Mouse (Mus musculus) cerebellum, adult 2 months (tissue): ENCODE results near the gene Map7d2. TPM values are rescaled to one million over a fixed set of nuclear protein-coding genes. Genes with fewer than 3 reads are reported as not detected.

Source experiments
- DNase-seq, 2 experiments: peaks; one replicate each; pipeline ENCODE4 v3.0.0; 2021
- H3K27ac ChIP-seq: fragments of 200-500 bp; 2 replicates; pipeline ENCODE4 v1.5.1; 2012; ENCODE audit warnings: low read length, control low read depth, inconsistent platforms; ENCODE audit not compliant: insufficient read depth
- H3K27me3 ChIP-seq: fragments of 200-500 bp; 2 replicates; pipeline ENCODE4 v1.6.1; 2012; ENCODE audit warnings: inconsistent platforms, mild to moderate bottlenecking, low read length, moderate library complexity; ENCODE audit not compliant: control insufficient read depth, insufficient read depth
- H3K4me1 ChIP-seq: fragments of 200-500 bp; 2 replicates; pipeline ENCODE4 v1.6.1; 2011; ENCODE audit warnings: low read length; ENCODE audit not compliant: control insufficient read depth, insufficient read depth
- H3K4me3 ChIP-seq: fragments of 200-500 bp; replicated peaks from 2 replicates; pipeline ENCODE3; 2011; ENCODE audit warnings: mild to moderate bottlenecking, low read depth, low read length, control low read depth; ENCODE audit not compliant: insufficient read depth
- CTCF ChIP-seq: fragments of 200-500 bp; IDR thresholded peaks from 2 replicates; pipeline ENCODE4 v1.5.1; 2011; ENCODE audit warnings: low read depth, mild to moderate bottlenecking, control low read depth, low read length, moderate library complexity, borderline replicate concordance; ENCODE audit not compliant: insufficient read depth
- POLR2A ChIP-seq: fragments of 200-500 bp; IDR thresholded peaks from 2 replicates; pipeline ENCODE4 v1.6.1; 2011; ENCODE audit warnings: low read length, control low read depth, borderline replicate concordance; ENCODE audit not compliant: insufficient read depth
- WGBS: fragments of 180-500 bp; shearing (Covaris S2); methylation state at CpG from one replicate; pipeline ENCODE4 v1.1.7; 2018; 5-methylcytosine and 5-hydroxymethylcytosine counted together
- polyA plus RNA-seq: library from polyadenylated mRNA; depleted of rRNA; stranded (reverse); fragments of >200 nt; gene quantifications from 2 replicates; pipeline ENCODE4 v1.2.3, GENCODE M21; 2012; rRNA removed

Gene Map7d2
- polyA plus RNA-seq, 1 experiment = 101 TPM

DNA sequence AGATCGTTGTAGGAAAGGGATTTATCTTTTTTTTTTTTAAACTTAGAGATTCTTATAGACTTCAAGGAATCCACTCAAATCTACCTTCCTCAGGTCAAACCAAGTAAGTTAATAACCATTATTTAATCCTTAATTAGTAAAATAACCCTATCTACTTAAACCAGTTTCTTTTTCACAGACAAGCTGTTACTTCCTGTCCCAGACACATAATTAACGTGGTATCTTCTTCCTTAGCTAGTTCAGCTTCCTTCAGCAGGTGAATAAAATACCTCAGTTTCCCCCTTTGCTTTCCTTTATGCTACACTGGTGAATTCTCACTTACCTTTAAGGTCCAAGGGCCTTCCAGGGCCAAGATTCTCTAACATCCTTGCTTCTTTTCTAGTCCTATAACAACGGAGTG lies 107.4 kb downstream of the Map7d2 start:
- 90% methylated on average over 3 of the region's 3 CpGs for WGBS
- Histone ChIP-seq H3K27me3 (no peaks in the 10 kb centered on the region), H3K27ac (no peak overlapping the region), H3K4me3 (no peak overlapping the region), H3K4me1 (no peaks in the 10 kb centered on the region)
- DNase-seq = no peak
- TF ChIP-seq POLR2A (no peak), CTCF (no peak)

DNA sequence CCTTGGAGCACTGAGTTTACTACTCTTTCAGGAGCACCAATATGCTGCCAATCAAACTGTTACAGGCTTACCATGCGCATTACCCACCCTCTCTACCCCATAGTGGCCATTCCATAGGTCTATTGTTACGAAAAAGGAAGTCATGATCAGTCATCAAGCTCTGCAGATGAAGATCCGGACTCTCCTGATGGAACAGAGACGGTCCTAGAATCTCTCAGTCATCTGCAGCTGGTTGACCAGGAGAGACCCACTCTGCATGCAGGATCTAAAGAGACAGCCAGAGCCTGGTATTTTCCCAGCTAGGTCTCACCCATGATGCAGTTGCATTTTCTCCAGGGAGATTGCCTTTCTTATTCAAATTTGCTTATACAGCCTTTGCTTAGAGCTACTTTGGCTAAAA lies 108.3 kb downstream of the Map7d2 start:
- Histone ChIP-seq H3K27ac (no peak overlapping the region), H3K4me1 (no peaks in the 10 kb centered on the region), H3K27me3 (no peaks in the 10 kb centered on the region), H3K4me3 (no peak overlapping the region)
- TF ChIP-seq CTCF = no peak
- TF ChIP-seq POLR2A = no peak
- DNase-seq = no peak
- WGBS = 85% methylated on average over 4 of the region's 4 CpGs

DNA sequence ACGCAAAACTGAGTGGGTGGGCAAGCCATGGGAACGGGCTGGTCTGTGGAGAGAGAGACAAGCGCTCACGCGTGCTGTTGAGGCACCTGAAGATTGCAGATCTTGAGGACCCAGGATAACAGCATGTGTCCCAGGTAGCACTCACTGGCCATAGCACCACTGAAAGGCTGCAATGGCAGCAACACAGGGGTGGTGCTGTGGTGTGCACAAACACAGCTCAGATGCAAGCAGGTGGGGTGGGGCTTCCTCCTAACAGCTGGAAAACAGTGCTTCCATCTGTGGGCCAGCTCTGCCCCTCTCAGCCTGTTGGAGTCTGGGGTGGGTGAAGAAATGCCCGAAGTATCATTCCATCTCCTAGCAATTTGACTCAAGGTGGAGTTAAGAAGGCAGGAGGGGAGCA lies 112.0 kb downstream of the Map7d2 start, which contains the start of gene Bclaf3:
Gene Bclaf3, plus strand, starts transcription at position 301 of the 400 bp plus-strand sequence.
- TF ChIP-seq CTCF (no peak), POLR2A (no peak)
- no peaks in the 10 kb centered on the region for H3K27me3 ChIP-seq
- no peak within 1 kb of the TSS for H3K4me3 ChIP-seq
- no peaks in the 10 kb centered on the region for H3K4me1 ChIP-seq
- no peak for DNase-seq
- no peak within 1 kb of the TSS for H3K27ac ChIP-seq
- WGBS = 83% methylated on average over 6 of the region's 6 CpGs

DNA sequence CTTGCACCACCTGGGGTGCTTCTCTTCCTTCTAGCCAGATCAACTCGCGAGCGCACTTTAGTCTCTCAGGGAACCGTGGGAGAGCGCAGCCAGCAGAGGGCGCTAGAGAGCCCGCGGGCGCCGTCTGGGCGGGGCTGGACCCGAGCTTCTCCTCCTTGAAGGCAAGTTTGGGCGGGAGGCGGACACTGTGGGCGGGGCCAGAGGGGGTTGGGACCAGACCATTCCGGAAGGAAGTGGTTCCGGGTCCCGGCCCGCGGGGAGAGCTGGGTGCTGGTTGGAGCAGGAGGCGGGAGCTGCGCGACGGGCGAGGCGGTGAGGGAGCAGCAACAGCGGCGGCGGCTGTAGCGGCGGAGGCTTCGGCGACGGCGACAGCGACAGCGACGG lies 118.0 kb downstream of the Map7d2 start:
- WGBS = 9% methylated on average over 35 of the region's 38 CpGs
- H3K4me1 ChIP-seq = no peaks in the 10 kb centered on the region
- no peak overlapping the region for H3K27ac ChIP-seq
- H3K4me3 ChIP-seq = peak overlapping the region; percentile 71
- peak; percentile 94 for DNase-seq
- H3K27me3 ChIP-seq = no peaks in the 10 kb centered on the region
- TF ChIP-seq CTCF = peak; percentile 66
- TF ChIP-seq POLR2A = peak; percentile 37; the same call in 1 of the 2 replicates

DNA sequence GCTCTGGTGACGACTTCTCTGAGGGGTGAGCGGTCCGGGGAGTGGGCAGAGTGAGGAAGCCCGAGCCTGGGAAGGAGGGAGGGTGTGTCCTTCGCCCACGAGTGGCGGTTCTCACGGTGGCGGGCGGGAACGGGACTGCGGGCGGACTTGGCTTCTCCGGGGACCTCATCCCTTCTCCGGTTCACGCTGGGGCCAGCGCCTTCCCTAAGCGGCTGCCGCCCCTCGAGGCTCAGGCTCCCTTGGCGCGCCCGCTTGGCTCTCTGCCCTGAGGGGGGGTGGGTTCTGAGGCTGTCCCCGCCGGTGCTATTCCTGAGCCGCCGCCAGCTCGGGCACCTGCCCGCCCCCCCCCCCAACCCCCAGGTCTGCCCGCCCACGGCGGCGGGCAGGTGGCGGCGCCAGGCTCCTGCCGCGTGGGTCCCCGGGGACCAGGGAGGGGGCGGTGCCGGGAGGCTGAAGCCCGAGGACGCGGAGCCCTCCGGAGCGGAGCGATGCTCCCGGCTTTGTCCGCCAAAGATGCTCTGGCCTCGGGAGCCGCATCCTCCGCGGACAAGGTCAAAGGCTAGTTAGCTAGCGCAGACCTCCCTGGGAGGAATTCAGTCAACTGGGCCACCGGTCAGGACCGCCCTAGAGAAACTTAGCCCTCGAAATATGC lies 118.6 kb downstream of the Map7d2 start:
- Histone ChIP-seq H3K4me3 (peak overlapping the region; percentile 71), H3K27me3 (no peaks in the 10 kb centered on the region), H3K4me1 (no peaks in the 10 kb centered on the region), H3K27ac (no peak overlapping the region)
- TF ChIP-seq POLR2A (no peak), CTCF (no peak)
- DNase-seq = no peak
- WGBS = 12% methylated on average over 42 of the region's 56 CpGs

DNA sequence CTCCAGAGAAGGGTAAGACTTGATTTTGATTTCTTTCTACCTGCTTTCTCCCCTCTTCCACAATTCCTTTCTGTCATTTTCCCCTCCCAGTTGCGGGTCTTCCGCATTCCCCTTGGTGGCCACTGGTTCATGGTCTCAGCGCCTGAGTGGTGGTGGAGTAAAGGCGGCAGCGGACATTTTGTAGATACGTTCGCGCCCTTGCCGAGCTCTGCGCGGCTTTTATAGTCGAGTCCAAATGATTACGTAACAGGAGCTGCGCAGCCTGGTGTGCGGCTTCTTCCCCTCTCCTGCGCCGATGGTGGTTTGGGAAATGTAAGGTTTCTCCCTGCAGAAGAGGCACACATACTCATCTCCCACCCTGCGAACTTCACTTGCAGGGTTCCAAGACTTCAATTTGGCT lies 127.6 kb downstream of the Map7d2 start:
- DNase-seq = no peak
- Histone ChIP-seq H3K4me3 (no peak overlapping the region), H3K4me1 (no peaks in the 10 kb centered on the region), H3K27me3 (no peaks in the 10 kb centered on the region), H3K27ac (no peak overlapping the region)
- WGBS = 95% methylated on average over 18 of the region's 18 CpGs
- TF ChIP-seq CTCF = no peak
- no peak for TF ChIP-seq POLR2A

DNA sequence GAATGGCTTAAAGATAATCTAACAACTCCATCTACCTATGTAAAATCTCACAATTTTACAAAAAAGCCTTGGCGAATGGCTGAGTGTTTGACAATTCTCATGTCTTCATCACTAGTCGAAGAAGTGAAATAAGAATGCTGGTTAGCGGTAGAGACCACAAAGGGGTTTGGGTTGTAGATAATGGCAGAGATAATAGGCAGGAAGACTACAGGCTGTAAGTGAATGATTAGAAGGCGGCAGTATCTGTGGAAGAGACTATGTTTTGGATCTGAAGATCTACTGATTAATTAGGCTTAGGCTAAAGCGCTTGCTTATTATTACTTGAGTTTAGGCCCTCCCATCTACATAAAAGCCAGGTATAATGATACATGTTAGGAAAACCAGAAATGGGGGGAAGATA lies 132.7 kb downstream of the Map7d2 start:
- TF ChIP-seq CTCF = no peak
- no peak for TF ChIP-seq POLR2A
- WGBS = 97% methylated on average over 5 of the region's 5 CpGs
- no peak for DNase-seq
- no peak overlapping the region for H3K4me3 ChIP-seq
- H3K27ac ChIP-seq = no peak overlapping the region
- no peaks in the 10 kb centered on the region for H3K27me3 ChIP-seq
- no peaks in the 10 kb centered on the region for H3K4me1 ChIP-seq

Other genes with a start within 250 kb of the Map7d2 start
- gene Rps6ka3, start 204.3 kb upstream of the Map7d2 start, polyA plus RNA-seq = 20.6 and 24.3 TPM in 2 replicates
- 62.0 and 76.7 TPM in 2 replicates for gene Eif1ax, start 42.4 kb upstream of the Map7d2 start, polyA plus RNA-seq
- gene Bclaf3, start 112.1 kb downstream of the Map7d2 start, polyA plus RNA-seq = 8.4 and 9.6 TPM in 2 replicates
- gene Sh3kbp1, start 212.7 kb downstream of the Map7d2 start, polyA plus RNA-seq = 16.3 and 18.0 TPM in 2 replicates